Mouse (Mus musculus) thymus, adult 2 months (tissue): ENCODE results near the gene Zdhhc5.

Experiments used
- CTCF ChIP-seq: fragments of 200-500 bp; IDR thresholded peaks from 2 replicates; pipeline ENCODE4 v1.5.1; 2012; ENCODE audit warnings: mild to moderate bottlenecking, control low read depth, low read length, moderate library complexity, borderline replicate concordance; ENCODE audit not compliant: control insufficient read depth, poor library complexity, insufficient read depth; ENCODE audit errors: extremely low read depth
- POLR2A ChIP-seq: fragments of 200-500 bp; IDR thresholded peaks from 2 replicates; pipeline ENCODE4 v1.6.1; 2012; ENCODE audit warnings: mild to moderate bottlenecking, low read length, control low read depth, moderate library complexity; ENCODE audit not compliant: control insufficient read depth, poor library complexity, insufficient read depth; ENCODE audit errors: extremely low read depth

DNA sequence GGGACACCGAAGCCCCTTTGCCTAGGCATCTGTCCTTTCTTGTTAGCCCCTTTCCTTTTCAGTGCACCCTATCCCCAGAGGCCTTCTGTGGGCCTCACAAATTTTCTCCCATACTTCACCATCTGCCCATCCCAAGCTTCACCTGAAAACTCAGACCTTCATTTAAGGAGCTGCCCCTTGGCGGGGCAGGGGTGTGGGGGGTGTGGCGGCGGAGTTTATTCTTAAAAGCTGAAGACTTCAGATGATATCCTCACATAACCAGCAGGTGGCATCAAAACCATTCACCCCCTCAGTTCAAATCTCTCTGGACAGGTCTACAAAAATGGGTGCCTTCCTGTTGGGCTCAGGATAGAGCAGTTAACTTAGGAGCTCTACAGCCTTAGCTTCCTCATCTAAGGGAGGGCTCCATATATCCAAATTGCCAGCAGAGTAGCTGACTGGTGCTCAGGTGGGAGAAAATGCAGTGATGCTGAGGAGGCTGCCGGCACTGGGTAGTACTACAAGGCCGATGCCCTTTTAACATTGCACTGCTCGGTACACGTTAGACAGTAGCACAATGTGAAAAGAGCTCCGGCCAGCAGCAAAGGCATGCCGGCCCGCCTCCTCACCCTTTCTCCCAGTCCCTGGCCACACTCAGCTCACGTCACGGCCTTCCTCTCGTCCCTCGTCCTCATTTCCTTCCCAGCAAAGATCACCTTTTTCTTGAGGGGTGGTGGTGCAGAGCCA, 25.8 kb upstream of the Zdhhc5 start:
- TF ChIP-seq CTCF (no peak), POLR2A (no peak)
